Mouse (Mus musculus) fibroblast of lung, adult 2 months (primary cell): ENCODE data around the gene Gm3020.
"Not testable (repeated sequence)": the region's sequence is repeated elsewhere in the genome, so short reads cannot be mapped to it uniquely, and the experiment has no call there.

Experiments
- DNase-seq: peaks from one replicate; pipeline ENCODE4 v3.0.0-alpha.2; 2011; ENCODE audit warnings: low read depth

Gene Gm3020

GRCm38 (mm10) chr14:3651730-3652129, at the start of gene Gm3020:
Gene Gm3020, plus strand, starts transcription at chr14:3652030.
- DNase-seq = not testable (repeated sequence)

- DNase-seq = not testable (repeated sequence)
Measured at GRCm38 (mm10) chr14:3634212-3634611, 17.6 kb upstream of the Gm3020 start, which contains the start of gene Gm3012. Gene Gm3012, plus strand, starts transcription at chr14:3634512.

- DNase-seq = not testable (repeated sequence)
Measured at GRCm38 (mm10) chr14:3688483-3688882, 36.7 kb downstream of the Gm3020 start, which contains the start of gene Gm3043. Gene Gm3043, plus strand, starts transcription at chr14:3688783.
